Mouse (Mus musculus): ENCODE measurements around the gene Dpp10. TPM values are rescaled to one million over a fixed set of nuclear protein-coding genes. Genes with fewer than 3 reads are reported as not detected.

The Dpp10 gene
- polyA plus RNA-seq, 1 experiment from 2014 or later = not detected

DNA sequence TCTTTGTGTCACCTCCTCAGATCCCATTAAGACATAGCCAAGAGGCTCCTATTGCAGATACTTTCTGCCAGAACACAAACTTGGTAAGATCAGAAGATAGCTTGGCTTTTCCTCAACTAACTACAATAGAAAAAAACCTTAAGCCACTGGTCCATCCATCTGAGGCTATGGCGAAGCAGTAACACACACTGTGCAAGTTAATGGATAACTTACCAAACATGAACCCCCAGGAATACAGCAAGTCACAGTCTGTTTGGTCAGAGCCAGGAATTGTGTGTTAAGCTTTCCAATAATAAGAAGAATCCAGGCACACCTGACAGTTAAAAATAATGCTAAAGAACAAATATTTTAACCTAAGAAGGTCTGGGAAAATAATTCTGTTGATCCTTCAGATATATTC is 502.9 kb downstream of the Dpp10 start:
- no peak for TF ChIP-seq EP300 (IDR thresholded peaks at IDR 0.05; ENCODE audit: low read depth)
- ATAC-seq = no peak
- no peaks in the 10 kb centered on the region for H3K36me3 ChIP-seq (replicated peaks; ENCODE audit: insufficient read depth, low read length)

DNA sequence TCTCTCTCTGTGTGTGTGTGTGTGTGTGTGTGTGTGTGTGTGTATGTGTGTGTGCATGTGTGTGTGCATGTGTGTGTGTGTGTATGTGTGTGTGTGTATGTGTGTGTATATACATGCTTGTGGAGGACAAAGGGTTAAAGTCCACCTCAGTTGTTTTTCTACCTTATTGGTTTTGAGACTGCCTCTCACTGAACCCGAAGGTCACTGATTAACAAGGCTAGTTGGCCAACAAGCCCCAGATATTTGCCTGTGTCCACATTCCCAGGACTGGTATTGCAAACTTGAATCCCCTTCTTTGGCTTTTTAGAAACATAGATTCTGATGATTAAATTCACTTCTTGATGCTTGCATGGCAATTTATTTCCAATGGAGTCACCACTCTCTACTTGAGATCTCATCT is 577.6 kb downstream of the Dpp10 start:
- no peak overlapping the region for H3K4me2 ChIP-seq (ENCODE audit: low read depth, low read length)
- WGBS (ENCODE audit: insufficient replicate concordance) = 38% methylated on average over 1 of the region's 1 CpGs
- ATAC-seq = peak; percentile 95
- no peaks in the 10 kb centered on the region for H3K27me3 ChIP-seq (ENCODE audit: insufficient read depth, low read length)
- TF ChIP-seq CTCF (IDR thresholded peaks at IDR 0.05; ENCODE audit: low read depth) (no peak), EP300 (IDR thresholded peaks at IDR 0.05; ENCODE audit: low read depth) (no peak)
- no peak overlapping the region for H3K4me3 ChIP-seq (ENCODE audit: low read depth, low read length)
- no peak overlapping the region for H3K27ac ChIP-seq (ENCODE audit: low read depth)
- H3K9me3 ChIP-seq (ENCODE audit: low read length) = no peaks in the 10 kb centered on the region
- peak; percentile 24 for DNase-seq
- H3K4me1 ChIP-seq (ENCODE audit: insufficient read depth) = no peaks in the 10 kb centered on the region
- no peak overlapping the region for H3K9ac ChIP-seq (replicated peaks)
- H3K36me3 ChIP-seq (replicated peaks; ENCODE audit: insufficient read depth, low read length) = no peaks in the 10 kb centered on the region

More for the DNA sequence above, 502.9 kb downstream of the Dpp10 start:
- no peaks in the 10 kb centered on the region for H3K4me1 ChIP-seq (ENCODE audit: insufficient read depth)
- H3K9ac ChIP-seq (replicated peaks) = no peak overlapping the region
- no peak overlapping the region for H3K27ac ChIP-seq (ENCODE audit: low read depth)
- H3K4me3 ChIP-seq (ENCODE audit: low read depth, low read length) = no peak overlapping the region
- no peak for DNase-seq
- H3K4me2 ChIP-seq (ENCODE audit: low read depth, low read length) = no peak overlapping the region
- 42% methylated on average over 1 of the region's 1 CpGs for WGBS (ENCODE audit: insufficient replicate concordance)
- H3K9me3 ChIP-seq (ENCODE audit: low read length) = no peaks in the 10 kb centered on the region
- no peaks in the 10 kb centered on the region for H3K27me3 ChIP-seq (ENCODE audit: insufficient read depth, low read length)

DNA sequence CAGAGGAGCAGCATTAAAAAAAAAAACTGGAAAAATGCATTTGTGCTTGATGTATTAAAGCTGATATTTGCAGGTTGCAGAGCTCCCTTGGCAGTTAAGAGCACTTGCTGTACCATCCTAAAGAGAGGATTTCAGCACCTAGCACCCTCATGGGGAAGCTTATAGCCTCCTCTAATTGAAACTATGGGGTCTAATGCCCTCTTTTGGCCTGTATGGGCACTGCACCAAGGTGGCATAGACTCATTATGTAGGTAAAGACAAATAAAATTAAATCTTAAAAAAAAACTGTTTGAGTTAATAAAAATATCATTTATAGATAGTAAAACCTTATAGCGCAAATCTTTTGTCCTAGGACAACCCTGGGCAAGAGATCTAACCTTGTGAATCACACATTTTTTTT is 631.2 kb downstream of the Dpp10 start:
- Histone ChIP-seq H3K27me3 (ENCODE audit: insufficient read depth, low read length) (no peaks in the 10 kb centered on the region), H3K9me3 (ENCODE audit: low read length) (no peaks in the 10 kb centered on the region), H3K4me1 (ENCODE audit: insufficient read depth) (no peaks in the 10 kb centered on the region), H3K4me2 (ENCODE audit: low read depth, low read length) (no peak overlapping the region), H3K27ac (ENCODE audit: low read depth) (no peak overlapping the region), H3K36me3 (replicated peaks; ENCODE audit: insufficient read depth, low read length) (no peaks in the 10 kb centered on the region), H3K4me3 (ENCODE audit: low read depth, low read length) (no peak overlapping the region), H3K9ac (replicated peaks) (no peak overlapping the region)
- WGBS (ENCODE audit: insufficient replicate concordance) = 56% methylated on average over 1 of the region's 1 CpGs
- DNase-seq (no peak), ATAC-seq (no peak)
- TF ChIP-seq CTCF (IDR thresholded peaks at IDR 0.05; ENCODE audit: low read depth) = peak; percentile 16; the same call in 1 of the 2 replicates
- TF ChIP-seq EP300 (IDR thresholded peaks at IDR 0.05; ENCODE audit: low read depth) = no peak

DNA sequence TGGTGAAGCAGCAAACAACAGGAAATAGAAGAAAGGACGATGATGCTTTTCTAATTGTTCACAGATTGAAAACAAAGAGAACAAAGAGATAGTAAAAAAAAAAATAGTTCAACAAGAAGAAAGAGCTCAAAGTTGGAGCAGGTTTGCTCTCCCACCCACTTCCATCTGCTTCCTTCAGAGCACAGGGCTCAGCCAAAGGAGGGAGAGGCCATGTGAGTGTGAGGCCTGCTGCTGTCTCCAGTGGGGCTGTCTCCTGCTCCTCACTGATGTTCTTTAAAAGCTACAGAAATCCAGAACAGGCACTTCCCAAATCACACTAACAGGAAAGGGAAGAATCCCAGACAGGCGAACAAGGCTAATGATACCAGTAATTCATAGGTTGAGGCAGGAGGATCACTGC is 694.1 kb downstream of the Dpp10 start:
- no peak for DNase-seq
- no peaks in the 10 kb centered on the region for H3K36me3 ChIP-seq (replicated peaks; ENCODE audit: insufficient read depth, low read length)

DNA sequence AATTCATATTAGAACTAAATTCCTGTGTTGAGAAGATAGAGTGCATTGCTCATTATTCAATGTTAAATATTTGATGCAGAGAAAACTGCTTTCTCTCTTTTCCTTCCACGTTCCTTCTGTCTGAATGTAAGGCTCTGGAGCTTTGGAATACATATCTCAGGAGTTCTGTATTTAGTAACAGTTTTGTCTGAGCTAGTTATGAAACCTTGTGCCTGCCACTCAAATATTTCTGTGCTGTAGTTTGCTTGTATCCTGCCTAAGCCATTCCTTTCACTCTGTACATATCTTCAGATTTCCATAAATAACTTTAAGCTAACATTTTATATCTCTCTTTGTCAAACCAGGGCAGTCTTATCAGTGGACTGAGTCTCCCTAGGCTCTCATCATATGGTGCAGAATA is 707.5 kb downstream of the Dpp10 start:
- H3K36me3 ChIP-seq (replicated peaks; ENCODE audit: insufficient read depth, low read length) = no peaks in the 10 kb centered on the region
- H3K27ac ChIP-seq (ENCODE audit: low read depth) = no peak overlapping the region
- WGBS (ENCODE audit: insufficient replicate concordance) = 59% methylated on average over 1 of the region's 1 CpGs
- H3K4me1 ChIP-seq (ENCODE audit: insufficient read depth) = no peaks in the 10 kb centered on the region
- H3K27me3 ChIP-seq (ENCODE audit: insufficient read depth, low read length) = no peaks in the 10 kb centered on the region
- no peak overlapping the region for H3K4me3 ChIP-seq (ENCODE audit: low read depth, low read length)
- TF ChIP-seq CTCF (IDR thresholded peaks at IDR 0.05; ENCODE audit: low read depth) = no peak
- TF ChIP-seq EP300 (IDR thresholded peaks at IDR 0.05; ENCODE audit: low read depth) = no peak
- H3K9ac ChIP-seq (replicated peaks) = no peak overlapping the region
- no peak overlapping the region for H3K4me2 ChIP-seq (ENCODE audit: low read depth, low read length)
- no peaks in the 10 kb centered on the region for H3K9me3 ChIP-seq (ENCODE audit: low read length)
- ATAC-seq (no peak), DNase-seq (no peak)

More for the DNA sequence above, 694.1 kb downstream of the Dpp10 start:
- TF ChIP-seq CTCF (IDR thresholded peaks at IDR 0.05; ENCODE audit: low read depth) (no peak), EP300 (IDR thresholded peaks at IDR 0.05; ENCODE audit: low read depth) (no peak)
- H3K4me1 ChIP-seq (ENCODE audit: insufficient read depth) = no peaks in the 10 kb centered on the region
- WGBS (ENCODE audit: insufficient replicate concordance) = 61% methylated on average over 2 of the region's 2 CpGs
- H3K4me3 ChIP-seq (ENCODE audit: low read depth, low read length) = no peak overlapping the region
- H3K4me2 ChIP-seq (ENCODE audit: low read depth, low read length) = no peak overlapping the region
- no peaks in the 10 kb centered on the region for H3K9me3 ChIP-seq (ENCODE audit: low read length)
- no peak overlapping the region for H3K27ac ChIP-seq (ENCODE audit: low read depth)
- no peak for ATAC-seq
- no peaks in the 10 kb centered on the region for H3K27me3 ChIP-seq (ENCODE audit: insufficient read depth, low read length)
- no peak overlapping the region for H3K9ac ChIP-seq (replicated peaks)

DNA sequence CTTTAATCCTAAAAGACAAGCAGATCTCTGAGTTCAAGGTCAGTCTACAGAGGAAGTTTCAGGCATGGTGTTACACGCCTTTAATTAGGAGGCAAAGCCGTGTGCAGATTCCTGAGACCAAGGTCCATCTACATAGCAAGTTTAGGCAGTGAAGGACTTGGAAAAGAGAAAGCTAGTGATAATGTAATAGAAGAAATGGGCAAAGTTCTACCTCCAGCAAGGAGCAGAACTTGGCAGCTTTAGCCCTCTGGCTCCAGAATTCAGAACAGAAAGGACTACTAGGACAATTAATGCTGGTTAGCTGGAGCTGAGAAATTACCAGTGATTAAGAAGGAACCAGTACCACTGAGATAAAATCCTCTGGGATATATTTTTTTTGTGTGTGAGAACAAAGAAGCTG is 728.5 kb downstream of the Dpp10 start:
- TF ChIP-seq CTCF (IDR thresholded peaks at IDR 0.05; ENCODE audit: low read depth) (no peak), EP300 (IDR thresholded peaks at IDR 0.05; ENCODE audit: low read depth) (no peak)
- no peaks in the 10 kb centered on the region for H3K4me1 ChIP-seq (ENCODE audit: insufficient read depth)
- DNase-seq (no peak), ATAC-seq (no peak)
- WGBS (ENCODE audit: insufficient replicate concordance) = 68% methylated on average over 2 of the region's 2 CpGs
- H3K9ac ChIP-seq (replicated peaks) = no peak overlapping the region
- no peak overlapping the region for H3K27ac ChIP-seq (ENCODE audit: low read depth)
- H3K9me3 ChIP-seq (ENCODE audit: low read length) = no peaks in the 10 kb centered on the region
- no peaks in the 10 kb centered on the region for H3K27me3 ChIP-seq (ENCODE audit: insufficient read depth, low read length)
- no peak overlapping the region for H3K4me3 ChIP-seq (ENCODE audit: low read depth, low read length)
- no peaks in the 10 kb centered on the region for H3K36me3 ChIP-seq (replicated peaks; ENCODE audit: insufficient read depth, low read length)
- H3K4me2 ChIP-seq (ENCODE audit: low read depth, low read length) = no peak overlapping the region
